Mouse (Mus musculus): ENCODE data around the gene Epsti1. TPM values are rescaled to one million over a fixed set of nuclear protein-coding genes. Genes with fewer than 3 reads are reported as not detected.
"Not testable (repeated sequence)": the region's sequence is repeated elsewhere in the genome, so short reads cannot be mapped to it uniquely, and the experiment has no call there.

The Epsti1 gene
- polyA plus RNA-seq, 1 experiment = 35.3 TPM

DNA sequence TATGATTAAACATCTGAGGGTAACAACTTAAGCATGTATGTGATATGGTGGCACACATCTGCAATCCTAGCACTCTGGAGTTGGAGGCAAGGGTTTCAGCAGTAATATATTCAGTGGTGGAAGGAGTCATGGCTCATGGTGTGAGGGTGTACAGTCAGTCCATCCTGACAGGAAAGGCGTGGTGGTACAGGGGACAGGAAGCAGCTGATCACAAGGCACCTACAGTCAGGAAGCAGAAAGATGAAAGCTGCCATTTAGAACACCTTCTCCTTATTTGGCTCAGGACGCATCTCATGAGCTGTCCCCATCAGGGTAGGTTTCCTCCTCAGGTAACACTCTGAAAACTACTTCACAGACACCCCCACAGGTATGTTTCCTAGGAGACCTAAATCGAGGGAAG, 33.1 kb upstream of the Epsti1 start:
- TF ChIP-seq POLR2A (IDR thresholded peaks at IDR 0.05; ENCODE audit: low read depth, low read length) = no peak
- no peak for TF ChIP-seq CTCF (IDR thresholded peaks at IDR 0.05; ENCODE audit: extremely low read depth, insufficient read depth, insufficient read length, insufficient replicate concordance)
- 37% methylated on average over 3 of the region's 3 CpGs for WGBS
- Histone ChIP-seq H3K36me3 (ENCODE audit: control insufficient read depth, insufficient read depth, low read length) (no peaks in the 10 kb centered on the region), H3K4me1 (ENCODE audit: control insufficient read depth, insufficient read depth, insufficient read length) (peaks cover 10% of the 10 kb centered on the region; the same call in 1 of the 2 replicates), H3K4me3 (ENCODE audit: extremely low read depth, insufficient read depth, insufficient read length) (no peak overlapping the region), H3K27ac (ENCODE audit: insufficient read depth, low read length) (peak overlapping the region; percentile 49), H3K27me3 (ENCODE audit: control insufficient read depth, insufficient read depth, low read length) (no peaks in the 10 kb centered on the region)
- no peak for DNase-seq (ENCODE audit: low read depth in 1 of 2, low spot score in 2 of 2)

DNA sequence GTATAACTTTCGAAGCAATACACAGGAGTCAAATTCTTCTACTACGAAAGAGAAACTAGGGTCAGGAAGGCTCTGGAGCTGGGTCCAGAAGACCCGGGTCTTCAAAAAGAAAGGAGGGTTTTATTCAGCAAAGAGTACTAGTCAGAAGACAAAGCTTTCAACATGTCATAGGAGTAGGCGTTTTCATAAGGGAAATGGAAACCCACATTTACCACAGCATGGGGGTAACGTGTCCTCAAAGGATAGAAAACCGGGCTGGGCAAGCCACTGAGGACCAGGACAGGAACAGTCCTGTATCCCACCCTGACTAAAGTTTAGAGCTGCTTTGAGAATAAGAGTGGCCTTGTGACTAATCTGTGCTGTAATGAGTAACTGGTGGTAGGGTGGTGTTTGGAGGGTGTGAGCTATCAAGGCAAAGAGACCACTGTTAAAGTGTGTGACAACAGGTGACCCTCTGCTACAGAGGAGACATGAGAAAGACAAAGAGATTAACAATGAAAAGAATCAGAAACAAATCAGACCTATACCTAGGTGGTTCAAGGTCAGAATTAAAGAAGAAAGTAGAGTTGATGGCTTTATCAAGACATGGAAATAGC, 32.6 kb upstream of the Epsti1 start:
- TF ChIP-seq POLR2A (IDR thresholded peaks at IDR 0.05; ENCODE audit: low read depth, low read length) (no peak), CTCF (IDR thresholded peaks at IDR 0.05; ENCODE audit: extremely low read depth, insufficient read depth, insufficient read length, insufficient replicate concordance) (no peak)
- WGBS = 34% methylated on average over 6 of the region's 6 CpGs
- Histone ChIP-seq H3K4me3 (ENCODE audit: extremely low read depth, insufficient read depth, insufficient read length) (no peak overlapping the region), H3K36me3 (ENCODE audit: control insufficient read depth, insufficient read depth, low read length) (no peaks in the 10 kb centered on the region), H3K4me1 (ENCODE audit: control insufficient read depth, insufficient read depth, insufficient read length) (peaks cover 10% of the 10 kb centered on the region; the same call in 1 of the 2 replicates), H3K27me3 (ENCODE audit: control insufficient read depth, insufficient read depth, low read length) (no peaks in the 10 kb centered on the region), H3K27ac (ENCODE audit: insufficient read depth, low read length) (peak overlapping the region; percentile 68)
- peak in 1 of 2 experiments; percentile 37 for DNase-seq (ENCODE audit: low read depth in 1 of 2, low spot score in 2 of 2)

DNA sequence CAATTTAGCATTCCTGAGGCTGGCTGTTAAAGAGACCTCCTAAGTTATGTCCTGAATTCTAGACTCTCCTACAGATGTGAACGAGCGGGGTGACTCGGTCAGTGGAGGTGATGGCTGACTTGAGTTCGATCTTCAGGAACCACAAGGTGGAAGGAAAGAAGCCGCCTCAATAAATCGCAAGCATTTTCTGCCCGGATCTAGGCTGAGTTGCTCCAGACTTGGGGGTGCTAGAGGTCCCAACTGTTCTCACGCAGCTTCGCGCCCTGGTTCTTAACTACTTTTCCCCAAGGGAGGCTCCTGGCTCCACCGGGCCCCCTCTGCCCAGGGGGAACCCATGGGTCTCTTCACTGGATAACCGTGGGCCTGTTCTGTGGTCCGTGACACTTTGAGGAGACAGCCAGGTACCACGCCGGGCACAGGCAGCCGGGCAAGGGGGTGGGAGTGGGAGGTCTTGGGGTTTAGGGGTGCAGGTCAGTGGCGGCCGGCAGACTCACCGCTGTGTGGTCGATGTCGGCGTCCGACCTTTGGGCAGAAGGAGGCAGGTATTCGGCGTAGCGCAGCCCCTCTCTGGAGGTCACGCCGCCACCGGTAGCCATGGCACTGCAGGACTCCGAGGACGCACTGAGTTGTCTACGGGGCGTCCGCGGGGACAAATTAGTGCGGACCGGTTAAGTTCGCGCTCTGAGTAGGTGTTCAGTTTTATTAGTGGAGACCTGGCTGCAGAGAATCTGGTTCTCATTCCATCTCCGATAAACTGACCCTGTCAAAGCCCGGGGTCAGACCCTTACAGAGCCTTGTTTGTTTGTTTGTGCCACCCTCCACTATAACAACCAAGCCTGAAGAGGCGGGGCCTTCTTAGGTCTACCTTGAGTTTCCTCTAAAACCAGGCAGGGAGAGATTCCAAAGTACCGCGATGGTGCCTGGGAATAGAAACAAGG, 29.5 kb upstream of the Epsti1 start, which contains the start of gene Dnajc15:
TSS of gene Dnajc15 (minus strand) at position 822 of the 938 bp plus-strand sequence.
- WGBS = 3% methylated on average over 44 of the region's 44 CpGs
- peak; percentile 73 to 90 for DNase-seq (ENCODE audit: low read depth in 1 of 2, low spot score in 2 of 2)
- no peaks in the 10 kb centered on the region for H3K36me3 ChIP-seq (ENCODE audit: control insufficient read depth, insufficient read depth, low read length)
- peak within 1 kb of the TSS; percentile 72 for H3K4me3 ChIP-seq (ENCODE audit: extremely low read depth, insufficient read depth, insufficient read length)
- H3K4me1 ChIP-seq (ENCODE audit: control insufficient read depth, insufficient read depth, insufficient read length) = peaks cover 6% of the 10 kb centered on the region; the same call in 1 of the 2 replicates
- H3K27ac ChIP-seq (ENCODE audit: insufficient read depth, low read length) = peak within 1 kb of the TSS; percentile 48
- no peak for TF ChIP-seq CTCF (IDR thresholded peaks at IDR 0.05; ENCODE audit: extremely low read depth, insufficient read depth, insufficient read length, insufficient replicate concordance)
- TF ChIP-seq POLR2A (IDR thresholded peaks at IDR 0.05; ENCODE audit: low read depth, low read length) = no peak
- H3K27me3 ChIP-seq (ENCODE audit: control insufficient read depth, insufficient read depth, low read length) = no peaks in the 10 kb centered on the region

DNA sequence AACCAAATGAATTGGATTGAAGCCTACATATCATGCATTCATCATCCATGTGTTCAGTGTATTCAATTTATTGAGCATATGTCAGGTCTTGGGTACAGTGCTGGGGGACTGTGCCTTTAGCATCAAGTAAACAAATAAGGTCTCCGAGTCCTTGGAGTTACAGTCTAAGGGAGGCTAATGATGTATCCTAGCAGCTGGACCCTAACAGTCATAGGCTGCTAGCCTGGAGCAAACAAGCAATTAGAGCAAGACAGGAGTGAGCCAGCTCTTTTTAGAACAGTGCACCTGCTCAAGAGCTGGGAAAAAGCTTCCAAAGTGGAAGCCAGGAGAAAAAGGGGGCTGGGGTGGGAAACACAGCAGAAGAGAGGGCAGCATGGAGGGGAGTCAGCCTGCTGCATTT, 27.8 kb upstream of the Epsti1 start:
- Histone ChIP-seq H3K4me1 (ENCODE audit: control insufficient read depth, insufficient read depth, insufficient read length) (peaks cover 3% of the 10 kb centered on the region; the same call in 1 of the 2 replicates), H3K27me3 (ENCODE audit: control insufficient read depth, insufficient read depth, low read length) (no peaks in the 10 kb centered on the region), H3K36me3 (ENCODE audit: control insufficient read depth, insufficient read depth, low read length) (no peaks in the 10 kb centered on the region), H3K4me3 (ENCODE audit: extremely low read depth, insufficient read depth, insufficient read length) (no peak overlapping the region), H3K27ac (ENCODE audit: insufficient read depth, low read length) (peak overlapping the region; percentile 18; the same call in 1 of the 2 replicates)
- no peak for DNase-seq (ENCODE audit: low read depth in 1 of 2, low spot score in 2 of 2)
- 84% methylated on average over 1 of the region's 1 CpGs for WGBS
- TF ChIP-seq CTCF (IDR thresholded peaks at IDR 0.05; ENCODE audit: extremely low read depth, insufficient read depth, insufficient read length, insufficient replicate concordance) = no peak
- TF ChIP-seq POLR2A (IDR thresholded peaks at IDR 0.05; ENCODE audit: low read depth, low read length) = no peak

DNA sequence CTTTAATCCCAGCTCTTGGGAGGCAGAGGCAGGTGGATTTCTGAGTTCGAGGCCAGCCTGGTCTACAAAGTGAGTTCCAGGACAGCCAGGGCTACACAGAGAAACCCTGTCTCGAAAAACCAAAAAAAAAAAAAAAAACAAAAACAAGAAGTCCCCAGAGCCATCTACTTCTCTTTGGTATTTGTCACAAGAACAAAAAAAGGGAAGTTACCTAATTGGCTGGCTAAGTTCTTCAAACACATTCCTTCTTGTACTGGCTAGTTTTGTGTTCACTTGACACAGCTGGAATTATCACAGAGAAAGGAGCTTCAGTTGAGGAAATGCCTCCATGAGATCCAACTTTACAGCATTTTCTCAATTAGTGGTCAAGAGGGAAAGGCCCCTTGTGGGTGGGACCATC, 26.2 kb upstream of the Epsti1 start:
- 14% methylated on average over 2 of the region's 2 CpGs for WGBS
- H3K4me1 ChIP-seq (ENCODE audit: control insufficient read depth, insufficient read depth, insufficient read length) = not testable (repeated sequence)
- peak in 1 of 2 experiments; percentile 49 for DNase-seq (ENCODE audit: low read depth in 1 of 2, low spot score in 2 of 2)

DNA sequence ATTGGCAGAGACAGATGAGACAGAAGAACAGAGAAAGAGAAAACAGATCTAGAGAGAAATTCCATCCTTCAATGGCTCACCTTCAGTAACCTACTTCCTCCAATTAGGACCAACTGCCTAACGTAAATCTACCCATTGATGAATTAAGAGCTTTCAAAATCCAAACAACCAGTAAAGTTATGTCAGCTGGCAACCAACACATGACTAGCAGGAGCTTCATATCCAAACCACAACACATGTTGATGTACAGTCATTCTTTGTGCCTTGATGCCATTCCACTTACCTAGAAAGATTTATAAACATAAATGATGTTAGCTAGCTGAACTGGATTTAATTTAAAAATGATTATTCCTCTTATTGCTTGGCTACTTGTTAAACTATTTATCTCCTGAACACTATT, 22.0 kb upstream of the Epsti1 start:
- Histone ChIP-seq H3K27me3 (ENCODE audit: control insufficient read depth, insufficient read depth, low read length) (no peaks in the 10 kb centered on the region), H3K27ac (ENCODE audit: insufficient read depth, low read length) (no peak overlapping the region), H3K36me3 (ENCODE audit: control insufficient read depth, insufficient read depth, low read length) (no peaks in the 10 kb centered on the region), H3K4me1 (ENCODE audit: control insufficient read depth, insufficient read depth, insufficient read length) (no peaks in the 10 kb centered on the region; the same call in 1 of the 2 replicates), H3K4me3 (ENCODE audit: extremely low read depth, insufficient read depth, insufficient read length) (no peak overlapping the region)
- DNase-seq (ENCODE audit: low read depth in 1 of 2, low spot score in 2 of 2) = no peak
- WGBS = 90% methylated on average over 1 of the region's 1 CpGs
- TF ChIP-seq POLR2A (IDR thresholded peaks at IDR 0.05; ENCODE audit: low read depth, low read length) = no peak

More for the DNA sequence above, 26.2 kb upstream of the Epsti1 start:
- H3K4me3 ChIP-seq (ENCODE audit: extremely low read depth, insufficient read depth, insufficient read length); H3K36me3 ChIP-seq (ENCODE audit: control insufficient read depth, insufficient read depth, low read length); H3K27me3 ChIP-seq (ENCODE audit: control insufficient read depth, insufficient read depth, low read length): not testable (repeated sequence)
- peak overlapping the region; percentile 76 for H3K27ac ChIP-seq (ENCODE audit: insufficient read depth, low read length)

DNA sequence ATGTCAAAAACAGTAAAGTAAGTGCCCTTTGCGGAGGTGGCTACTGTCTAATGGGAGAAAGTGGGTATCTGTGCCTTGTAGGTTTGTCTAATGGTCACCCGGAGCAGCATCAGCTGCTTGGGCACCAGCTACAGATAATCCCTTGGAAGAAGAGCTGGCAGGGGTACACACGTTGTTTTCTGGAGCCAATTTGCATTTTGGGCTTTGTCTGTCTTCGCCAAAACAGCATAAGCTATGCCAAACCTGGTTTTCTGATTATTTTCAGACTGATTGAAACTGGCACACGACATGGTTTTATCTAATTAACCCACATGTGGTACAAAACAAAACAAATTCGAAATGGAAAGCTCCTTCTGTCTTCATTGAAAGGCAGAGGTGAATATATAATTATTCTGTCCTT, 21.4 kb upstream of the Epsti1 start:
- no peaks in the 10 kb centered on the region for H3K36me3 ChIP-seq (ENCODE audit: control insufficient read depth, insufficient read depth, low read length)
- H3K4me3 ChIP-seq (ENCODE audit: extremely low read depth, insufficient read depth, insufficient read length) = no peak overlapping the region
- no peaks in the 10 kb centered on the region; the same call in 1 of the 2 replicates for H3K4me1 ChIP-seq (ENCODE audit: control insufficient read depth, insufficient read depth, insufficient read length)
- no peak for TF ChIP-seq CTCF (IDR thresholded peaks at IDR 0.05; ENCODE audit: extremely low read depth, insufficient read depth, insufficient read length, insufficient replicate concordance)
- TF ChIP-seq POLR2A (IDR thresholded peaks at IDR 0.05; ENCODE audit: low read depth, low read length) = no peak
- no peak for DNase-seq (ENCODE audit: low read depth in 1 of 2, low spot score in 2 of 2)
- 85% methylated on average over 6 of the region's 6 CpGs for WGBS
- no peak overlapping the region for H3K27ac ChIP-seq (ENCODE audit: insufficient read depth, low read length)
- H3K27me3 ChIP-seq (ENCODE audit: control insufficient read depth, insufficient read depth, low read length) = no peaks in the 10 kb centered on the region
